Mouse (Mus musculus) embryonic facial prominence, embryonic 13.5 days (tissue): Measurements from ENCODE around the gene Tas2r103. TPM values are rescaled to one million over a fixed set of nuclear protein-coding genes. Genes with fewer than 3 reads are reported as not detected.

ENCODE experiments used
- ATAC-seq: fragments of 200-750 bp; cut with Nextera tagmentation; 2 replicates; pipeline ENCODE4 v1.8.0; 2017; ENCODE audit warnings: low read depth; ENCODE audit not compliant: insufficient number of reproducible peaks, insufficient read depth, low FRiP score, low TSS enrichment
- H3K27ac ChIP-seq: fragments of 300-500 bp; sonication (generic); 2 replicates; pipeline ENCODE4 v1.5.1; 2015; ENCODE audit warnings: moderate library complexity, mild to moderate bottlenecking, inconsistent platforms
- H3K27me3 ChIP-seq: fragments of 300-500 bp; sonication (generic); 2 replicates; pipeline ENCODE4 v1.6.1; 2015; ENCODE audit warnings: mild to moderate bottlenecking, inconsistent platforms
- H3K36me3 ChIP-seq: fragments of 300-500 bp; sonication (generic); 2 replicates; pipeline ENCODE4 v1.6.1; 2015; ENCODE audit warnings: mild to moderate bottlenecking, inconsistent platforms
- H3K4me1 ChIP-seq: fragments of 300-500 bp; sonication (generic); 2 replicates; pipeline ENCODE4 v1.6.1; 2015; ENCODE audit warnings: inconsistent platforms
- H3K4me2 ChIP-seq: fragments of 300-500 bp; sonication (generic); 2 replicates; pipeline ENCODE4 v1.6.1; 2015; ENCODE audit warnings: moderate library complexity, mild to moderate bottlenecking, inconsistent platforms
- H3K4me3 ChIP-seq: fragments of 300-500 bp; sonication (generic); 2 replicates; pipeline ENCODE4 v1.5.1; 2015; ENCODE audit warnings: mild to moderate bottlenecking, inconsistent platforms
- H3K9ac ChIP-seq: fragments of 300-500 bp; sonication (generic); 2 replicates; pipeline ENCODE4 v1.6.1; 2015; ENCODE audit warnings: mild to moderate bottlenecking, inconsistent platforms
- H3K9me3 ChIP-seq: fragments of 300-500 bp; sonication (generic); 2 replicates; pipeline ENCODE4 v1.6.1; 2016; ENCODE audit warnings: inconsistent platforms
- WGBS: fragments of 180-500 bp; shearing (Covaris S2); methylation state at CpG from one replicate; pipeline ENCODE4 v1.1.7; 2015; ENCODE audit warnings: mixed read lengths; 5-methylcytosine and 5-hydroxymethylcytosine counted together
- polyA plus RNA-seq: library from polyadenylated mRNA; unstranded; fragments of >200 nt; fragmentation: Nextera tagmentation; extraction: Ambion mirVana; gene quantifications from 2 replicates; pipeline ENCODE4 v1.2.1, GENCODE M21; 2015

Tas2r103 gene
- polyA plus RNA-seq: not detected in 2 replicates

GRCm38 (mm10) chr6:133037001-133037400 lies at the start of gene Tas2r103:
Gene Tas2r103 (minus strand): TSS chr6:133037101.
- Histone ChIP-seq H3K9ac (no peak within 1 kb of the TSS), H3K27ac (no peak within 1 kb of the TSS), H3K27me3 (no peaks in the 10 kb centered on the region), H3K36me3 (no peaks in the 10 kb centered on the region), H3K4me2 (no peak within 1 kb of the TSS), H3K9me3 (no peaks in the 10 kb centered on the region), H3K4me1 (no peaks in the 10 kb centered on the region), H3K4me3 (no peak within 1 kb of the TSS)
- WGBS: 73% methylated on average over 2 of the region's 2 CpGs
- ATAC-seq: no peak

GRCm38 (mm10) chr6:133055716-133056115 lies 18.8 kb upstream of the Tas2r103 start, which contains the start of gene Tas2r140:
Gene Tas2r140 (minus strand): TSS chr6:133055816.
- Histone ChIP-seq H3K27me3 (no peaks in the 10 kb centered on the region), H3K4me3 (no peak within 1 kb of the TSS), H3K27ac (no peak within 1 kb of the TSS), H3K4me1 (no peaks in the 10 kb centered on the region), H3K4me2 (no peak within 1 kb of the TSS), H3K9ac (no peak within 1 kb of the TSS), H3K36me3 (no peaks in the 10 kb centered on the region), H3K9me3 (no peaks in the 10 kb centered on the region)
- ATAC-seq: no peak

Other genes starting within 250 kb of the Tas2r103 start
- not detected in 2 replicates for gene Tas2r117, start 234.3 kb downstream of the Tas2r103 start, polyA plus RNA-seq
- not detected in 2 replicates for gene Tas2r123, start 190.0 kb downstream of the Tas2r103 start, polyA plus RNA-seq
- not detected in 2 replicates for gene Tas2r116, start 181.7 kb downstream of the Tas2r103 start, polyA plus RNA-seq
- not detected in 2 replicates for gene Tas2r110, start 169.1 kb downstream of the Tas2r103 start, polyA plus RNA-seq
- not detected in 2 replicates for gene Tas2r113, start 144.1 kb downstream of the Tas2r103 start, polyA plus RNA-seq
- gene Tas2r125, start 127.5 kb downstream of the Tas2r103 start, polyA plus RNA-seq: not detected in 2 replicates
- gene Tas2r129, start 86.0 kb downstream of the Tas2r103 start, polyA plus RNA-seq: not detected in 2 replicates
- not detected in 2 replicates for gene Tas2r131, start 79.2 kb downstream of the Tas2r103 start, polyA plus RNA-seq
- not detected in 2 replicates for gene Tas2r109, start 56.1 kb downstream of the Tas2r103 start, polyA plus RNA-seq
- gene Tas2r140, start 18.7 kb upstream of the Tas2r103 start, polyA plus RNA-seq: not detected in 2 replicates
- gene Smim10l1, start 67.8 kb upstream of the Tas2r103 start, polyA plus RNA-seq: 108 and 112 TPM in 2 replicates